28 mouse cellular contexts compared by ENCODE assay signal in genomic region chr2:147299359-147299758, GRCm38 (mm10).
DNase-seq lines count a peak whose midpoint lies in the region; ATAC-seq and TF ChIP-seq lines count a peak whose summit lies in the region.
"Had no signal": no experiment of that assay in that cellular context is flagged by ENCODE, and none has a peak within 500 bp of the region (broad histone marks: within the 10 kb centered on the region; RNA-seq: fewer than 3 reads in every experiment).

No protein-coding gene starts in this region.

- H3K9me3 ChIP-seq in stomach, embryonic 15.5 days, result no peaks in the 10 kb centered on the region
- H3K9me3 ChIP-seq in stomach, postnatal 0 days (ENCODE audit: control insufficient read depth, low read length), result no peaks in the 10 kb centered on the region
- H3K9me3 ChIP-seq: embryonic facial prominence, embryonic 13.5 days; forebrain, embryonic 10.5 days; heart, embryonic 12.5 days; hindbrain, embryonic 13.5 days; liver, embryonic 15.5 days; lung, embryonic 15.5 days; midbrain, embryonic 12.5 days; neural tube, embryonic 12.5 days had no signal

- ATAC-seq in stomach, embryonic 15.5 days (ENCODE audit: insufficient read depth, low FRiP score, low read depth), result peak; percentile 43; the same call in 1 of the 2 replicates
- ATAC-seq in stomach, postnatal 0 days (ENCODE audit: low FRiP score, low TSS enrichment), result no peak
- ATAC-seq in activated CD4-positive, CD25-positive, alpha-beta regulatory T cell, adult 4 months, result no peak
- ATAC-seq: intestine, postnatal 0 days had no signal

- no peak for TF ChIP-seq CTCF in stomach, postnatal 0 days (IDR thresholded peaks at IDR 0.05; ENCODE audit: low read depth)

- no peak for TF ChIP-seq EP300 in stomach, postnatal 0 days (optimal IDR thresholded peaks at IDR 0.05)

- no peaks in the 10 kb centered on the region for H3K36me3 ChIP-seq in stomach, embryonic 15.5 days
- no peaks in the 10 kb centered on the region for H3K36me3 ChIP-seq in stomach, postnatal 0 days (ENCODE audit: control insufficient read depth, insufficient read depth, low read length)
- H3K36me3 ChIP-seq: embryonic facial prominence, embryonic 13.5 days; forebrain, embryonic 10.5 days; heart, embryonic 12.5 days; hindbrain, embryonic 13.5 days; liver, embryonic 15.5 days; lung, embryonic 15.5 days; midbrain, embryonic 12.5 days; neural tube, embryonic 12.5 days had no signal

- no peaks in the 10 kb centered on the region for H3K27me3 ChIP-seq in stomach, embryonic 15.5 days (replicated peaks)
- H3K27me3 ChIP-seq in stomach, postnatal 0 days (ENCODE audit: control insufficient read depth, insufficient read depth, low read length), result no peaks in the 10 kb centered on the region
- H3K27me3 ChIP-seq: embryonic facial prominence, embryonic 13.5 days; liver, embryonic 15.5 days; midbrain, embryonic 12.5 days; neural tube, embryonic 12.5 days had no signal

- no peak overlapping the region for H3K27ac ChIP-seq in stomach, embryonic 15.5 days
- no peak overlapping the region for H3K27ac ChIP-seq in stomach, postnatal 0 days (replicated peaks)
- H3K27ac ChIP-seq: embryonic facial prominence, embryonic 13.5 days; forebrain, embryonic 10.5 days; heart, adult 2 months; hindbrain, embryonic 13.5 days; liver, embryonic 15.5 days; midbrain, embryonic 12.5 days; neural tube, embryonic 12.5 days had no signal

- peak; percentile 9 for DNase-seq in adrenal gland, postnatal 14 days
- DNase-seq in adrenal gland, adult 18-20 months (ENCODE audit: low spot score in 2 of 2), result no peak
- DNase-seq in stomach, postnatal 0 days (ENCODE audit: low spot score), result no peak
- DNase-seq in R1 (ENCODE audit: low read depth, low spot score), result peak; percentile 36
- DNase-seq in yolk sac, embryonic 10.5 days (ENCODE audit: low spot score), result no peak
- DNase-seq: B cell, adult 2 months; cerebellum, adult 9-10 months; cerebellum, postnatal 36 days; heart, adult 2 months; heart, postnatal 4 days; kidney, adult 9 months; kidney, postnatal 14 days; lung, postnatal 36 days; right cerebral cortex, postnatal 14 days; thymus, adult 18-20 months; thymus, postnatal 36 days had no signal

- H3K9ac ChIP-seq in stomach, embryonic 15.5 days, result no peak overlapping the region
- H3K9ac ChIP-seq in stomach, postnatal 0 days (ENCODE audit: low read length), result no peak overlapping the region
- H3K9ac ChIP-seq: embryonic facial prominence, embryonic 13.5 days; heart, embryonic 12.5 days; hindbrain, embryonic 13.5 days; liver, embryonic 15.5 days; lung, embryonic 15.5 days; midbrain, embryonic 12.5 days; neural tube, embryonic 12.5 days had no signal

- H3K4me2 ChIP-seq in stomach, embryonic 15.5 days, result no peak overlapping the region
- H3K4me2 ChIP-seq in stomach, postnatal 0 days (replicated peaks; ENCODE audit: low read depth), result no peak overlapping the region
- H3K4me2 ChIP-seq: embryonic facial prominence, embryonic 13.5 days; heart, embryonic 12.5 days; hindbrain, embryonic 13.5 days; liver, embryonic 15.5 days; lung, embryonic 15.5 days; midbrain, embryonic 12.5 days; neural tube, embryonic 12.5 days had no signal

- 65% methylated on average over 3 of the region's 3 CpGs for WGBS in stomach, embryonic 15.5 days
- WGBS in stomach, postnatal 0 days, result 62% methylated on average over 3 of the region's 3 CpGs

- no peak overlapping the region for H3K4me3 ChIP-seq in stomach, embryonic 15.5 days (replicated peaks)
- H3K4me3 ChIP-seq in stomach, postnatal 0 days (ENCODE audit: low read depth, low read length), result no peak overlapping the region
- H3K4me3 ChIP-seq: embryonic facial prominence, embryonic 13.5 days; forebrain, embryonic 10.5 days; heart, adult 2 months; heart, embryonic 12.5 days; hindbrain, embryonic 13.5 days; liver, embryonic 15.5 days; lung, embryonic 15.5 days; midbrain, embryonic 12.5 days; myocyte; neural tube, embryonic 12.5 days had no signal

- no peaks in the 10 kb centered on the region for H3K4me1 ChIP-seq in stomach, embryonic 15.5 days
- no peaks in the 10 kb centered on the region for H3K4me1 ChIP-seq in stomach, postnatal 0 days (replicated peaks; ENCODE audit: control insufficient read depth, insufficient read depth)
- H3K4me1 ChIP-seq: forebrain, embryonic 10.5 days; liver, embryonic 15.5 days had no signal

Comparison
In these comparisons a context has a peak if more than half of its experiments do, and no peak if none do; other contexts are left out.
1. DNase-seq: peak in adrenal gland, postnatal 14 days (single experiment) and R1 (single experiment); none in adrenal gland, adult 18-20 months (0 of 2), stomach, postnatal 0 days (single experiment) and yolk sac, embryonic 10.5 days (single experiment).